Mouse (Mus musculus): ENCODE data around the gene Tgfb2.

DNA sequence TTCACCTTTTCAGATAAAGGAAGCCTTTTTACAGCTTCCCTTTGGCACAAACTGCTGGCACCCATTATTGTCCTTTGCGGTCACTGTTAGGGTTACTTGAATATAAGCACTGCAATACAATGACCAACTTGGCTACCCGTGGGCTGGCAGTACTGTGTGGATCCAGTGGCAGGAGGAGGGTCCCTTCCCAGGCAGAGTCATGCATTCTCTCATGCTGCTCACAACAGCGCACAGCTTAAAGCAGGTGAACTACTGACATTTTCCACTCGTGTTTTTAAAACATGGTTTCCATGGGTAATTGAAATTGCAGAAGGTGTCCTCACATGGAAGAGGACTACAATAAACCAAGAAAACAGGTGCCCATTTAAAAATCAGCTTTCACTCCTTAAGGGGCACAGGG is 8.4 kb upstream of the Tgfb2 start:
- no peak for TF ChIP-seq CTCF (IDR thresholded peaks at IDR 0.05; ENCODE audit: control insufficient read depth, insufficient read depth, low read length)
- no peak for TF ChIP-seq POLR2A (IDR thresholded peaks at IDR 0.05; ENCODE audit: borderline replicate concordance, control insufficient read depth, low read depth, low read length)
